Mouse (Mus musculus) layer of hippocampus, postnatal 10 days (tissue): Measurements from ENCODE around the gene Psma7. TPM values are rescaled to one million over a fixed set of nuclear protein-coding genes. Genes with fewer than 3 reads are reported as not detected.

ENCODE experiments used
- DNase-seq, 2 experiments: peaks; one replicate each; pipeline ENCODE4 v3.0.0; 2021; ENCODE audit warnings: low spot score in 2 of 2
- total RNA-seq, 2 experiments: library from RNA; stranded (reverse); gene quantifications; 2 replicates each; pipeline ENCODE4 v1.2.3; 2021

Psma7 gene
- total RNA-seq, 2 experiments from 2014 or later = 215 to 226 TPM

DNA sequence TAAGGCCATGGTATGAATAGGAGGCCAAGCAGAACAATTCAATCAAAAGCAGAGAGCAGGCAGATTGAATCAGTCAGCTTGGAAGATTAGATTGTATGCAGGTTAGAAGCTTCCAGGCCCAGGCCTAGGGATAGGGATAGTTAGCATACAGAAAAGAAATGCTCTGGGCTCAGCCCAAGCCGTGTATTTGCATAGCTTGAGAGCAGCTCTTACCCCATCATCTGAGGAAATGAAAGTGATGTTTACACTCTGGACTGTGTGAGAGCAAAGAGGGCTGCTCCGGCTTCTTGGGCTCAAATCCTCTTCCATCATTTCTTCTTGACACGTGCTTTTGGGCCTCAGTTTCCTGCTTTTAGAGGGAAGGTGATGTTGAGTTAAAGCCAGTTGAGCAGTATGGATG is 5.3 kb upstream of the Psma7 start:
- DNase-seq = no peak

GRCm38 (mm10) chr2:180045283-180045682 is 3.0 kb upstream of the Psma7 start:
- DNase-seq = no peak

- DNase-seq = peak; percentile 79 to 82
These were observed 754 bp upstream of the Psma7 start for GRCm38 (mm10) chr2:180042858-180043515.

GRCm38 (mm10) chr2:180041577-180042255 is 517 bp downstream of the Psma7 start:
- peak in 1 of 2 experiments; percentile 34 for DNase-seq

- DNase-seq = no peak
These were observed 1.8 kb downstream of the Psma7 start for GRCm38 (mm10) chr2:180040406-180040805.

DNA sequence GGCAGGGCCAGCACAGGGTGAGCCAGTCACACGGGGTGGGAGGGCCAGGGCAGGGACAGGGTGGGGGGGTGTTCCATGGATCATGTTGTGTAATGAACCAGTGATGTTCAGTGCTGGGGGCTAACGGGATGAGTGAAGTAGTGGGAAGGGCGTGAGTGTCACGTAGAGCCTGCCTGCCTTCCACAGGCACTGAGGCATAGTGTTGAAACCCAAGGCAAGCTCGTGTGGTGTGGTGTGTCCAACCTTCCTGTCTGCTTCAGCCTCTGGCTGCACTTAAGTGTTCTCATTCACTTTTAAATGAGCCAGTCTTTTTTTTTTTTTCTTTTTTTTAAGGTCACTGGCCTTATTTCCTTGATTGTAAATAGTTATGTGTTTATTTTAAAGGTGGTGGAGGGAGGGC is 7.5 kb downstream of the Psma7 start:
- no peak for DNase-seq

DNA sequence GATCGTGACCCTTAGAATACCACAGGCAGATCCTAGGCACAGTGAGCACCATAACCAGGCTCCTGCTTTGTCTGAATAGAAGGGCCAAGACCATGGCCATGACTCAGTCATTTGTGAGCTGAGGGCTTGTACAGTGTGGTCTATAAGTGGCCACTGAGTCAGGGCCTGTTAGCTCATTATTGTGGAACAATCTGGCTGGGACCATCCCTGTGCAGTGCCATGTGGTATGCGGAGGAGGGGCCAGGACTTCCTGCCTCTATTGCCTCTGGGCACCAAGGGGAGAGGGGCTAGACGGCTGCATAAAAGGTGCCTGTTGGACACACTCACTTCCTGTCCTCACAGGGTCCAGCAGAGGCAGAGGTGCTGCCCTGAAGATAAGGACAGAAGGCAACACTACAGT is 8.3 kb downstream of the Psma7 start:
- no peak for DNase-seq

DNA sequence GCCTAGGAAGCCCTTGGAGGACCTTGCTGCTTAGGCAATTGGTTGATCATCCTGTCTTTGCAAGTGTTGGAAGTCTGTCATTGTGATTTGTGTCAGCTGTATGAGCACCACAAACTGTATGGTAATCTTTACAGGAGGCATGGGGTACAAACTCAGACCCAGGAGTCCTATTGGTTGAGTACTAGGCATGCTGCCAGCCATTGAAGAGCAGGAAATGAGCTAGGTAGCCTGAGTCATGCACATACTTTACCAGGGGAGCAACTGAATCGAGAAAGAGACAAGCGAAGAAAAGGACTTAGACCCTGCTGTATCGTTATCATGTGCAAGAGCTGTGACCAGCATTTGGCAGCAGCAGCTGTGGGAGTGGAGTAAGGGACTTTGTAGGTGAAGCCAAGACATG is 9.3 kb downstream of the Psma7 start:
- peak in 1 of 2 experiments; percentile 10 for DNase-seq

DNA sequence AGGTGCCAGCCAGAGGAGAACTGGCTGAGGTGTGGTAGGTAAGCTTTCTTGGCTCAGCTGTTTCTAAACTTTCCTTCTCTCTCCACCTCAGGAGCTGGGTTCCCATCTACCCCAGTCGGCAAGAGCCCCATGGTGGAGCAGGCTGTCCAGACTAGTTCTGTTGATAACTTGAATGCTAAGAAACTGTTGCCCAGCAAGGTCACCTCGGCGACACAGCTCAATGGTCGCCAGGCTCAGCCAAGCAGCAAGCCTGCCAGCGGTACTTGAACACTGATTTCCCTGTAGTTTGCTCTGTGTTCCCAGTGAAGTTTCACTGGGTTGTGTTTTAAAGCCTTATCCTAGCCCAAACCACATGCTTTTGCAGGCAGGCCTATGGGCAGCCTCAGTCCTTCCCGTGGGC is 11.0 kb downstream of the Psma7 start:
- DNase-seq = peak in 1 of 2 experiments; percentile 14

GRCm38 (mm10) chr2:180027768-180028167 is 14.5 kb downstream of the Psma7 start:
- DNase-seq = peak in 1 of 2 experiments; percentile 10

DNA sequence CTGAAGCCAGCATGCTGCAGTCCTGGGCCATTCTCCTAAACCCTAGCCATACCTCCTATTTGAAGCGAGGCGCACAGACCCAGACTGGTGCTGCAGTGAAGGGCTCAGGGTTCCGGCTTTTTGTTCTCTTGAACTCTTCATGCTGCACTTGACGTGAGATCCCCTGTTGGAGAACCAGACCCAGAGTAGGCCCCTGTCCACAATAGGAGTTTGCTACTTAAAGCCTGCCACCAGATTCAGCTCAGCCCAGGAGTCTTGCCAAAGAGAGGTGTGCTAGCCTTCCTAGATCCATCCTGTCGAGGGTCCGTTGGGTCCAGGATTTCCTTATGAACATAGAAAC is 16.4 kb downstream of the Psma7 start:
- no peak for DNase-seq

DNA sequence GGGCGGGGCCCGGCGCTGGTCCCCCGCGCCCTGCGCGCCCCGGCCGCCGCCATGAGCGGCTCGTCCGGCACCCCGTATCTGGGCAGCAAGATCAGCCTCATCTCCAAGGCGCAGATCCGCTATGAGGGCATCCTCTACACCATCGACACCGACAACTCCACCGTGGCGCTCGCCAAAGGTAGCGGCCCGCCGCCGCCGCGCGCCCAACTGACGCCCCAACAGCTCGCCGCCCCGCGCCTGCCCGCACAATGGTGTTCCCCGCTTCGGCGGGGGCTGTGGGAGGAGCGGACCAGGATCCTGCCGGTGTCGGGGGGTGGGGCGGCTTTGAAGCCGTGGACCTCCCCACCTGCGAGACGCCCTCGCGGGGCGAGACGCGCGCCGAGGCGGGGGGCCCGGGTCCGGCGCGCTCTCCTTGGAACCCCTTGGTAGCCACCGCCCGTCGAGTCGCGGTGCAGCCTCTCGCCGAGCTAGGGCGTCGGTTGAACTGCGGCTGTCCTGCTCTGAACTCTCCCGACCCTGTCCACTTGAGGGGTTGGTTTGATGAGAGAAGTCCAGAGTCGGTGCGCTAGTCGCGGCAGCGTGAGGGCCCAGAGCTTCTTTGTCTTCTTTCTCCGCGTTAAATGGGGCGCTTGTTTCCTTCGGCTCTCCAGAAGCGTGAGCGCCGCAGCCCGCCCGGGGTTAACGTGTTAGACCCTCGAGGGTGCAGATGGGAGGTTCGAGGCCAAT is 16.9 kb downstream of the Psma7 start:
- peak; percentile 59 to 71 for DNase-seq

- peak; percentile 98 to 99 for DNase-seq
These were observed 17.7 kb downstream of the Psma7 start, which contains the start of gene Lsm14b for GRCm38 (mm10) chr2:180024401-180025098. Gene Lsm14b, plus strand, starts transcription at chr2:180024987.

- no peak for DNase-seq
These were observed 19.5 kb downstream of the Psma7 start for GRCm38 (mm10) chr2:180022751-180023150.

GRCm38 (mm10) chr2:180020919-180021318 is 21.3 kb downstream of the Psma7 start:
- DNase-seq = no peak

DNA sequence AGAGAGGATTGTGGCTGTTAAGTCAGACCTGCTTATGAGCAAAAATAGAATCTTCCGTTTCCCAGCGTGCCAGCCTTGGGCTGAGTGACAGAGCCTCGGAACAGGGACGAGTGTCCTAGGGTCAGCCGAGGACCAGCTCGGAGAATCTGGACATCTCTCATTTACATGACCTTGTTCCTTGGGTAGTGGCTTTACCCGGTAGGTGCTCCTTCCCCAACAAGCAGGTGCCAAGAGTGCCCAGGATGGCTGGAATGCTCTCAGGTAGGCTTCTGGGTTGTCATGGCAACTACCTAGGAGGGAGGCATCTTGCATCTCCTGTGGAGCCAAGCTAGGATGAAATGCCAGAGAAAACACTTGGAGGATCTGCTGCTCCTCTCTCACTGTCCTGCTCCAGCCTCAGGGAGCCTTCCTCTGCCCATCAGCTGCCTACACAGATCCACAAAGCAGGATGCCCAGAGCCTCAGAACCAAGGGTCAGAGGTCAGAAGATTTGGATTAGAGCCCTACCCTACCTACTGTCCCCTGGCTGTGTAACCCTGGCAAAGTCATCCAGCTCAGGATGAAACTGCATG is 22.1 kb downstream of the Psma7 start:
- DNase-seq = peak in 1 of 2 experiments; percentile 10

GRCm38 (mm10) chr2:180018573-180018972 is 23.7 kb downstream of the Psma7 start:
- DNase-seq = no peak

- DNase-seq = no peak
These were observed 24.6 kb downstream of the Psma7 start for GRCm38 (mm10) chr2:180017632-180018031.

DNA sequence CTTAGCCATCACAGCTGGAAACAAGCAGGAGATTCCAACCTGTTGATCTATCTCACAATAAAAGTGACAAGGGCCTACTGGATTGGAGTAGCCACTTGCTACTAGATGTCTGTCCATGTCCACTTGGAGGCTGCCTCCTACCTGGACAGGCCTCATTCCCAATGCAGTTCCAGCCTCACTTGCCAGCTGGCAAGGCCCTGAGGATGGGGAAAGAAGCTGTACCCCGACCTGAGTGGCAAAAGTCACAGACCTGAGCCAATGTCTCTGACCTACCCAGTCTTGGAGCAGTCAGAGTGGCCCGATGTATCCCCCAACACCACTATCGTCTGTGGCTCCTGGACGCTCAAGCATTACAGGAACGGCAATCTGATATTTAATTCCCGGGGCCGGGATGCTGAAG is 28.5 kb downstream of the Psma7 start:
- DNase-seq = no peak

DNA sequence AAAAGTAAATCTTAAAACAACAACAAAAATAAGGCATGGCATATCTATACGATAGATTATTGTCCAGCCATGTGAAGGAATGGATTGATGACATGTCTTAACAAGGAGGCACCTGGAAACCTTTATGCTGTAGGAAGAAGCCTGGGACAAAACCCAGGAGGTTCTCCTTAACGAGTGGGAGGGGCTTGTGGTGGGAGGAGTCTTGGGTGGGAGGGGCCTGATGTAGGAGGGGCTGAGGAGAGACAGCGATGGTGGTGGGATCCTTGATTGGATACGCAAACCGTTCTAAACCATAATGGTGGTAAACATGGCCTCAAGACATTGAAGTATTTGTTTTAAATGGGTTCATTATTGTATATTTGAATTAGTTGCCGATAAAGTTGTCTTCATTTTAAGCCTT is 30.9 kb downstream of the Psma7 start:
- no peak for DNase-seq

DNA sequence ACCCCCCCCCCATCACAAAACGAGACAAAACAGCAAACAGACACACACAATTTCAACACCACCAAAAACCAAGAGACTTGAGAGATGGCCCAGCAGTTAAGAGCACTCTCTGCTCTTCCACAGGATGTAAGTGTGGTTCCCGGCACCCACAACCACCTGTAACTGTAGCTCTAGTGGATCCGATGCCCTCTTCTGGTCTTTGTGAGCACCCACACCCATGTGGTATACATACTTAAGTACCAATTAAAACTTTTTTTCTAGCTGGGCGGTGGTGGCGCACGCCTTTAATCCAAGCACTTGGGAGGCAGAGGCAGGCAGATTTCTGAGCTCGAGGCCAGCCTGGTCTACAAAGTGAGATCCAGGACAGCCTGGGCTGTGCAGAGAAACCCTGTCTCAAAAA is 31.5 kb downstream of the Psma7 start:
- DNase-seq = no peak
